Mouse (Mus musculus) intestine, postnatal 0 days (tissue): ENCODE measurements around the gene Knstrn. TPM values are rescaled to one million over a fixed set of nuclear protein-coding genes. Genes with fewer than 3 reads are reported as not detected.

Experiments used
- ATAC-seq: fragments of 200-750 bp; cut with Nextera tagmentation; 2 replicates; pipeline ENCODE4 v1.8.0; 2017; ENCODE audit warnings: mild to moderate bottlenecking, moderate TSS enrichment, moderate library complexity
- H3K27ac ChIP-seq: fragments of 300-500 bp; sonication (generic); 2 replicates; pipeline ENCODE4 v1.5.1; 2014; ENCODE audit warnings: mild to moderate bottlenecking, low read depth, low read length, moderate library complexity
- H3K27me3 ChIP-seq: fragments of 300-500 bp; sonication (generic); replicated peaks from 2 replicates; pipeline ENCODE4 v1.6.1; 2014; ENCODE audit warnings: low read length, mixed read lengths; ENCODE audit not compliant: control insufficient read depth, insufficient read depth
- H3K36me3 ChIP-seq: fragments of 300-500 bp; sonication (generic); 2 replicates; pipeline ENCODE4 v1.6.1; 2014; ENCODE audit warnings: mild to moderate bottlenecking, moderate library complexity; ENCODE audit not compliant: control insufficient read depth, insufficient read depth
- H3K4me1 ChIP-seq: fragments of 300-500 bp; sonication (generic); replicated peaks from 2 replicates; pipeline ENCODE4 v1.6.1; 2014; ENCODE audit warnings: antibody characterized with exemption, low read length, mixed read lengths; ENCODE audit not compliant: control insufficient read depth, insufficient read depth
- H3K4me2 ChIP-seq: fragments of 300-500 bp; sonication (generic); replicated peaks from 2 replicates; pipeline ENCODE4 v1.6.1; 2014; ENCODE audit warnings: low read depth, mild to moderate bottlenecking, moderate library complexity
- H3K4me3 ChIP-seq: fragments of 300-500 bp; sonication (generic); 2 replicates; pipeline ENCODE4 v1.5.1; 2014; ENCODE audit warnings: low read depth, low read length
- H3K9ac ChIP-seq: fragments of 300-500 bp; sonication (generic); 2 replicates; pipeline ENCODE4 v1.6.1; 2014; ENCODE audit warnings: mild to moderate bottlenecking, low read depth, low read length
- H3K9me3 ChIP-seq: fragments of 300-500 bp; sonication (generic); 2 replicates; pipeline ENCODE4 v1.6.1; 2016; ENCODE audit warnings: mixed run types; ENCODE audit not compliant: control insufficient read depth
- CTCF ChIP-seq: sonication (generic); IDR thresholded peaks from 2 replicates; pipeline ENCODE4 v1.5.1; 2016; ENCODE audit warnings: low read depth, mild to moderate bottlenecking, control low read depth, antibody characterized with exemption, moderate library complexity
- WGBS: fragments of 180-500 bp; shearing (Covaris S2); extraction: QIAGEN DNeasy Blood & Tissue Kit; methylation state at CpG from one replicate; pipeline ENCODE4 v1.1.7; 2014; 5-methylcytosine and 5-hydroxymethylcytosine counted together
- polyA plus RNA-seq: library from polyadenylated mRNA; unstranded; fragments of >200 nt; fragmentation: Nextera tagmentation; extraction: Ambion mirVana; gene quantifications from 2 replicates; pipeline ENCODE4 v1.2.1, GENCODE M21; 2015

Gene Knstrn
- polyA plus RNA-seq, 1 experiment from 2014 or later, result 26.4 TPM

DNA sequence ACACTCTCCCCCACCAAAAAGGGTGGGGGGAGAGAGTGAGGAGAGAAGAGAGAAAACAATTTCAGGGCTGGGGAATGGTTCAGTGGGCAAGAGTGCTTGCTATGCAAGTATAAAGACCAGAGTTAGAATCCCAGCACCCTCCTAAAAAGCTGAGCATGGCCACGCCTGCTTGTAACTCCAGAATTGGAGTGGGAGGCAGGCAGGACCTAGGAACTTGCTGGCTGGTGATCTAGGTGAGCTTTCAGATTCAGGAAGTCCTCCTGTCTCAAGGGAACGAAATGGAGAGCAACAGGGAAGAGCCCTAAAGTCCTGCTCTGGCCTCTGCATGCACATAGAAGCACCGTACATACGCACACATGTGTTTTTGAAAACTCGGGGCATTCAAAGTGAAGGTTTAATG is 9.0 kb downstream of the Knstrn start:
- no peak overlapping the region for H3K4me2 ChIP-seq
- H3K9me3 ChIP-seq, result no peaks in the 10 kb centered on the region
- ATAC-seq, result no peak
- no peaks in the 10 kb centered on the region for H3K27me3 ChIP-seq
- no peak for TF ChIP-seq CTCF
- WGBS, result 89% methylated on average over 5 of the region's 5 CpGs
- no peak overlapping the region for H3K27ac ChIP-seq
- H3K4me3 ChIP-seq, result no peak overlapping the region
- H3K4me1 ChIP-seq, result no peaks in the 10 kb centered on the region
- H3K36me3 ChIP-seq, result peaks cover 38% of the 10 kb centered on the region
- no peak overlapping the region for H3K9ac ChIP-seq

DNA sequence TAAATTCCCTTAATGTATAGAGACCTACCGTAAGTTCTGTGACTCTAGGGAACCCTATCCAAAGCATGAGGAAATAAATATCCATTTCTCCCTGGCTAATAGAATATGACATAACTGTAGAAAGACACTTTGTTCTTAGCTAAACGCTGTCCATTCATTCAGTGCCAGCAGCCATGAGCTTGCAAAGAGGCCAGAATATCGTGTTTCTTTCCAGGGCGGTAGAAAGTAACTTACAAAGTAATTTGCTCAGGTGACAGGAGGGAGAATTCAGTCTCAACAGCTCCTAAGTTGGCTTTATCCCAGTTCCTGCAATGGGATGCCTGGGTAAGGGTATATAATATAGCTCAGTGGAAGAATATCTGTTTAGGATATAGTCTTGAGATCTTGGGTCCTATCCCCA is 10.6 kb downstream of the Knstrn start:
- no peaks in the 10 kb centered on the region for H3K9me3 ChIP-seq
- H3K4me1 ChIP-seq, result no peaks in the 10 kb centered on the region
- no peak overlapping the region for H3K9ac ChIP-seq
- H3K36me3 ChIP-seq, result peaks cover 28% of the 10 kb centered on the region; the same call in 1 of the 2 replicates
- TF ChIP-seq CTCF, result no peak
- H3K27ac ChIP-seq, result no peak overlapping the region
- WGBS, result 98% methylated on average over 4 of the region's 4 CpGs
- H3K4me2 ChIP-seq, result no peak overlapping the region
- no peak overlapping the region for H3K4me3 ChIP-seq
- no peak for ATAC-seq
- no peaks in the 10 kb centered on the region for H3K27me3 ChIP-seq

DNA sequence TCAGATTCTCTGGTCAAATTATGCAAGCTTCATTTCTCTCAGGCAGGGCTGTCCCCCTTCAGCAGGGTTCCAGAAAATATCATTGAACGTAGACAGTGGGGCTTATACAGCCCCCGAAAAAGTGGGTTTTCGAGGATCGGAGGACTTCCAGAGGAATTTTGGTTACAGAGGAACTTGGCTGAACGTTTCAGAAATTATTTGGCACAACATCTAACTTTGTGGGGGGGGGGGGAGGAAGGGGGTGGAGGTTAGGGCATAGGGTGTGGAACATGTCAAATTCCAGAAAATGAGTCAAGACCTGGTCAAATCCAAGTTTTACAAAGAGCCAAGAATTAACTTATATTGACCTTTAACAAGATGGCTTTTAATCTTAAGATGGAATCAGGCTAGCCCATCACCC is 15.3 kb downstream of the Knstrn start:
- Histone ChIP-seq H3K9me3 (no peaks in the 10 kb centered on the region), H3K4me3 (no peak overlapping the region), H3K27me3 (no peaks in the 10 kb centered on the region), H3K27ac (no peak overlapping the region), H3K36me3 (peaks cover 50% of the 10 kb centered on the region), H3K4me1 (no peaks in the 10 kb centered on the region), H3K9ac (no peak overlapping the region), H3K4me2 (no peak overlapping the region)
- WGBS, result 90% methylated on average over 5 of the region's 5 CpGs
- no peak for ATAC-seq
- no peak for TF ChIP-seq CTCF

DNA sequence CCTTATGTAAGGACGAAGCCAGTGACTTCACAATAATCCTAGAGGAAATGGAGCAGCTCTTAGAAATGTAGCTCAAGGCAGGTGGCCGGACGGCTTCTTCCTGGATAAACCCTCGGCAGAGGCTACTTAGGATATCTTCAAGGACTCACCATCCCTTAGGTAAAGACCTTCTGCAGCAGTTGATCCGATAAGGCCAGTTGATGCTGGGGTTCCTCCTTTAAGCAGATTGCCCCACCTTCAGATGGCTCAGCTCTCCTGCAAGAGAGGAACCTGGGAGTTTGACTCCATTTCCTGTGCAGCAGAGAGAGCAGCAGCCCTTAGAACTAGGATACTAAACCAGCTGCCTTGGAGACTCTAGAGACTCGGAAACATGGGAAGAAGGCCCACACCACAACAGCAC is 20.3 kb downstream of the Knstrn start:
- Histone ChIP-seq H3K4me2 (no peak overlapping the region), H3K36me3 (peaks cover 48% of the 10 kb centered on the region), H3K4me1 (no peaks in the 10 kb centered on the region), H3K9ac (no peak overlapping the region), H3K9me3 (no peaks in the 10 kb centered on the region), H3K27ac (no peak overlapping the region), H3K27me3 (no peaks in the 10 kb centered on the region), H3K4me3 (no peak overlapping the region)
- 93% methylated on average over 6 of the region's 6 CpGs for WGBS
- TF ChIP-seq CTCF, result no peak
- ATAC-seq, result no peak

DNA sequence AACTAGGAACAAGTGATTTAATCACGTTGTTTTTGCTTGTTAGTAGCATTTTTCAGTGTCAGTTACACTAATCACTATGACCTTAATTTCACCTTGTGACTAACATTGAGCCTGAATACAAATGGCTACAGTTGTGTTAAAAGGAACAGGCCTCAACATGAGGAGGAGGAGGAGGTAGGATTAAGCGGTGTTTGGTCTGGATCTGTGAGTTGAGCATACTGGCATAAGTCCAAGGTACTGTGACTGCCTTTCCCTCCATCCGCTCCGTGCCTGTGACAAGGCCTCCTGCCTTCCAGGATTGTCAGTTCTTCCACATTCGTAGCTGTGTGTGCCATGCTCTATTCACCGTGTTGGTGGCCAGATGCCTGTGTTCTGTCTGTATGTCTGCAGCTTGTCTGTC is 21.3 kb downstream of the Knstrn start:
- Histone ChIP-seq H3K36me3 (peaks cover 39% of the 10 kb centered on the region), H3K9me3 (no peaks in the 10 kb centered on the region), H3K4me3 (no peak overlapping the region), H3K9ac (no peak overlapping the region), H3K4me1 (no peaks in the 10 kb centered on the region), H3K27me3 (no peaks in the 10 kb centered on the region), H3K4me2 (no peak overlapping the region), H3K27ac (no peak overlapping the region)
- TF ChIP-seq CTCF, result no peak
- 73% methylated on average over 6 of the region's 6 CpGs for WGBS
- no peak for ATAC-seq

DNA sequence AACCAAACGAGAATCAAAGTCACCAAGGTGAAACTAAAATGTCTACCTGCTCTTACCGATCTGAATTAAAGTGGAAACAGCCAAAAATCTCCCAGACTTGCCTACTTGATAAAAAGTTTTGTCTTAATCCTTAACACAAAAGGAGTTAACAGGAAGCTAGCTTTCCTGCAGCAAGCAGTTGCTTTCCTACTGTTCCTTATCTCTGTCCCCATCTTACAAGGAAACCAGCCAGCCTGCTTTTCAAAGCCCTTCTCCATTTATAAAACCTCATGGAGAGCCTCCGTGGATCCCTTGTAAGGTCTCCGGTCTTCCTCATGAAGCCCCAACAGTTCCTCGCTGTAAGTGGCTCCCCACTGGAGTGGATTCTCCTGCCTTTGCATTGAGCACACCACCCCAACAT is 24.5 kb downstream of the Knstrn start:
- no peaks in the 10 kb centered on the region for H3K27me3 ChIP-seq
- no peaks in the 10 kb centered on the region for H3K4me1 ChIP-seq
- no peak for ATAC-seq
- H3K36me3 ChIP-seq, result peaks cover 14% of the 10 kb centered on the region; the same call in 1 of the 2 replicates
- 37% methylated on average over 5 of the region's 5 CpGs for WGBS
- no peak overlapping the region for H3K4me2 ChIP-seq
- no peak overlapping the region for H3K4me3 ChIP-seq
- no peak for TF ChIP-seq CTCF
- H3K9ac ChIP-seq, result no peak overlapping the region
- H3K9me3 ChIP-seq, result no peaks in the 10 kb centered on the region
- H3K27ac ChIP-seq, result no peak overlapping the region

DNA sequence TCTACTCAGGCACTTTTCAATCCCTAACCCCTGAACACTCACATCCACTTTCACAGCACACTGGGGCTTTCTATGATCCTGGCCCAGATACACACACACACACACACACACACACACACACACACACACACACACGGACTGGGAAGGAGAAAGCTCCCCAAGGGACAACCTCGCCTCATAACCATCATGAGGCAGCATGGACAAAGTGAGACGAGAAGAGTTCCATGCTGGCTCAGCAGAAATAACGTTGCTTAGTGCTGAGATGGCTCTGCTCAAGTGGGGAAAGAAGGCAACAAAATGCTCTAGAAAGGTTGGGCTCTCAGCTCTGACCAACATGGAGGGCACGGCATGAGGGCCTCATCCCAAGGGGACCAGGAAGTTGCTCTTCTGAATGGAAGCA is 27.4 kb downstream of the Knstrn start:
- 65% methylated on average over 5 of the region's 5 CpGs for WGBS
- no peaks in the 10 kb centered on the region for H3K27me3 ChIP-seq
- TF ChIP-seq CTCF, result no peak
- H3K9me3 ChIP-seq, result no peaks in the 10 kb centered on the region
- H3K4me1 ChIP-seq, result no peaks in the 10 kb centered on the region
- H3K36me3 ChIP-seq, result no peaks in the 10 kb centered on the region
- no peak overlapping the region for H3K4me3 ChIP-seq
- no peak overlapping the region for H3K9ac ChIP-seq
- ATAC-seq, result no peak
- no peak overlapping the region for H3K27ac ChIP-seq
- H3K4me2 ChIP-seq, result no peak overlapping the region
